Mouse (Mus musculus) 3T3-L1 (cell line): ENCODE measurements around the gene Gcnt3.

ENCODE experiments used
- DNase-seq: peaks from one replicate; pipeline ENCODE4 v3.0.0-alpha.2; 2015; ENCODE audit warnings: low read depth, low spot score

The Gcnt3 gene

GRCm38 (mm10) chr9:70007506-70008248 is 30.2 kb downstream of the Gcnt3 start:
- no peak for DNase-seq

GRCm38 (mm10) chr9:70006984-70007383 is 30.9 kb downstream of the Gcnt3 start:
- DNase-seq: no peak

GRCm38 (mm10) chr9:70003516-70003915 is 34.4 kb downstream of the Gcnt3 start:
- DNase-seq: no peak

- peak; percentile 50 for DNase-seq
These were observed 38.6 kb downstream of the Gcnt3 start for GRCm38 (mm10) chr9:69999318-69999717.

GRCm38 (mm10) chr9:69994547-69994946 is 43.3 kb downstream of the Gcnt3 start:
- DNase-seq: no peak

- no peak for DNase-seq
These were observed 44.4 kb downstream of the Gcnt3 start for GRCm38 (mm10) chr9:69993479-69993878.

- DNase-seq: no peak
These were observed 45.0 kb downstream of the Gcnt3 start for GRCm38 (mm10) chr9:69992841-69993277.

- peak; percentile 65 for DNase-seq
These were observed 47.5 kb downstream of the Gcnt3 start for GRCm38 (mm10) chr9:69990346-69990745.

GRCm38 (mm10) chr9:69989303-69990121 is 48.4 kb downstream of the Gcnt3 start, which contains the start of gene Bnip2:
Gene Bnip2, plus strand, starts transcription at chr9:69989466.
- peak; percentile 95 for DNase-seq

- DNase-seq: no peak
These were observed 49.1 kb downstream of the Gcnt3 start for GRCm38 (mm10) chr9:69988706-69989302.

GRCm38 (mm10) chr9:69987579-69987978 is 50.3 kb downstream of the Gcnt3 start:
- DNase-seq: peak; percentile 88

GRCm38 (mm10) chr9:69986571-69986970 is 51.3 kb downstream of the Gcnt3 start:
- no peak for DNase-seq

- no peak for DNase-seq
These were observed 51.8 kb downstream of the Gcnt3 start for GRCm38 (mm10) chr9:69986063-69986462.

GRCm38 (mm10) chr9:69985526-69985925 is 52.4 kb downstream of the Gcnt3 start:
- DNase-seq: no peak
